Mouse (Mus musculus) olfactory bulb, adult 2 months (tissue): Measurements from ENCODE around the gene Neu3. TPM values are rescaled to one million over a fixed set of nuclear protein-coding genes. Genes with fewer than 3 reads are reported as not detected.
"Not testable (repeated sequence)": the region's sequence is repeated elsewhere in the genome, so short reads cannot be mapped to it uniquely, and the experiment has no call there.

Experiments
- H3K27ac ChIP-seq: fragments of 200-500 bp; 2 replicates; pipeline ENCODE4 v1.5.1; 2012; ENCODE audit warnings: low read depth, low read length; ENCODE audit not compliant: insufficient read depth
- H3K4me1 ChIP-seq: fragments of 200-500 bp; 2 replicates; pipeline ENCODE4 v1.6.1; 2012; ENCODE audit warnings: low read length; ENCODE audit not compliant: control insufficient read depth, insufficient read depth
- H3K4me3 ChIP-seq: fragments of 200-500 bp; 2 replicates; pipeline ENCODE4 v1.5.1; 2012; ENCODE audit warnings: mild to moderate bottlenecking, low read depth, low read length, moderate library complexity; ENCODE audit not compliant: insufficient read depth
- CTCF ChIP-seq: fragments of 200-500 bp; IDR thresholded peaks from 2 replicates; pipeline ENCODE4 v1.5.1; 2012; ENCODE audit warnings: low read depth, mild to moderate bottlenecking, low read length, moderate library complexity; ENCODE audit not compliant: insufficient read depth
- POLR2A ChIP-seq: fragments of 200-500 bp; IDR thresholded peaks from 2 replicates; pipeline ENCODE4 v1.6.1; 2012; ENCODE audit warnings: mild to moderate bottlenecking, low read depth, low read length, moderate library complexity; ENCODE audit not compliant: insufficient read depth
- WGBS: fragments of 180-500 bp; shearing (Covaris S2); methylation state at CpG from one replicate; pipeline ENCODE4 v1.1.7; 2018; 5-methylcytosine and 5-hydroxymethylcytosine counted together
- polyA plus RNA-seq: library from polyadenylated mRNA; stranded (reverse); fragments of >200 nt; gene quantifications from 2 replicates; pipeline ENCODE4 v1.2.4, GENCODE M21; 2012; ENCODE audit warnings: low replicate concordance; ENCODE audit not compliant: missing spikeins, insufficient read depth, insufficient read length

Neu3 gene
- polyA plus RNA-seq, 1 experiment, result not detected

DNA sequence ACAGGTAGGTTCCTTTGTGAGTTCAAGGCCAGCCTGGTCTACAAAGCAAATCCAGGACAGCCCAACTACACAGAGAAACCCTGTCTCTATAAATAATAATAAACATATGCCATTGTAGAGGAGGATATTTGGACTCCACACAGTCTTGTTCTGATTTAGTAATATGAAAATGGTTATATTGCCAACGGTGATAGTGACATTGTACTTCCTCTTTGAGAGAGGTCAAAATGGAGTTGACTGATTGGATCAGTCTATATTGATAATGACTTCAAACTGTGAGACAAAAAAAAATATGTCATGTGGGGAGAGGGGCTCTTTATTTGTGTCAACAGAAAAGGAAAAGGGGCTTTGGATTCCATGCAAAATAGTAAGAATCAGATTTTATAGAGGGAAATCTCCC, 22.9 kb downstream of the Neu3 start:
- WGBS, result 88% methylated on average over 1 of the region's 1 CpGs
- Histone ChIP-seq H3K4me1 (no peaks in the 10 kb centered on the region), H3K4me3 (no peak overlapping the region), H3K27ac (no peak overlapping the region)
- no peak for TF ChIP-seq POLR2A
- TF ChIP-seq CTCF, result no peak

DNA sequence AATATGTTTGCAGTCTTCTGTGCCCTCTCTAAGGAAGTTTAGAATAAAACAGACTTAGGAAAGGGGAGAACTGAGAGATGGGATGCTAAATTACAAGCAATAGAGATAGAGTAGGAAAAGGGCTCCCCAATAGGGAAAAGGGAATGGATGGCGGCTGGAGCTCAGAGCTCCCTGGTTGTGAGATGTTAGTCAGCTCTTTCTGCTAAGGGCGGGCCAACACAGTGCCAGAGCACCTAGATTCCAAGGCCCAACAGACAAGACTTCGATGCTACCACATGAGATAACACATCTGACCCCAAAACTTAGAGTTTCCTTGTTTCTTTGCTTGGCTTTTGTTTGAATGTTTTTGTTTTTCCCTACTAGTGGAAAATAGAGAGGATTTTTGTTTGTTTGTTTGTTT, 24.2 kb downstream of the Neu3 start:
- H3K4me1 ChIP-seq, H3K4me3 ChIP-seq, H3K27ac ChIP-seq: not testable (repeated sequence)
- 94% methylated on average over 3 of the region's 3 CpGs for WGBS

DNA sequence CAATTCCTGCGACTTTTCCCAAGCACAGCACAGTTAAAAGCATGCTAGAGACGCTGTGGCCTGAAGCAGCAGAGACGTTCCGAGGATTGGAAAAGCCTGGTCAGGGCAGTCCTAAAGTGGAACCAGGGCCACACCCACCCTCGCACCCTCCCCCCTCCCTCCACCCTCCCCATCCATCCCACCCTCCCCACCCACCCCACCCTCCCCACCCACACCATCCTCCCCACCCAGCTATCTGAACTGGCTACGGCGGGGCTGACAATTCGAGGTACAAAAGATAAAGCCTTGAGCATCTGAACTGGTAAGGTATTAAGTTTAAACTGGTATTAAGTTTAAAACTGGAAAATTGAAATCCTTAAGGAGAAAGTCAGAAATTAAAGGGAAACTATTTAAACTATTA, 24.7 kb downstream of the Neu3 start:
- Histone ChIP-seq H3K4me3 (no peak overlapping the region), H3K27ac (no peak overlapping the region), H3K4me1 (no peaks in the 10 kb centered on the region)
- TF ChIP-seq CTCF (no peak), POLR2A (no peak)
- WGBS, result 75% methylated on average over 8 of the region's 8 CpGs

DNA sequence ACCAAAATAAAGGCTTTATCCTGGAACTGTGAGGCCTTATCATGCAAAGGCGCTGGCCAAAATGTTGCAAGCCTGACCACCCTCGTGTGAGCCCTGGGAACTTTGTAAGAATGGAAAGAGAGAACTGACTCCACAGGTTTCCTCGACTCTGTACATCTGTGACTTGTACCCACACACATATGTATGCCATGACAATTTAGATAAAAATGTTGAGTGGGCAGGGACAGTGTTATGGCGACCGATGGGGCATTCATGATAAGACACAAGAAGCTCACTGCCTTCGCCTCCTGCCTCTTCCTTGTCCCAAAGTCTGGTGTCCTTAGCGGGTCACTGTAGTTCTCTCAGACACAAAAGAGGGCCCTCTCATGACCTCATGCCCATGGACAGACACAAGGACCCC, 29.1 kb downstream of the Neu3 start:
- 82% methylated on average over 7 of the region's 7 CpGs for WGBS
- TF ChIP-seq CTCF (no peak), POLR2A (no peak)
- no peak overlapping the region for H3K27ac ChIP-seq
- H3K4me3 ChIP-seq, result no peak overlapping the region
- peaks cover 20% of the 10 kb centered on the region for H3K4me1 ChIP-seq

DNA sequence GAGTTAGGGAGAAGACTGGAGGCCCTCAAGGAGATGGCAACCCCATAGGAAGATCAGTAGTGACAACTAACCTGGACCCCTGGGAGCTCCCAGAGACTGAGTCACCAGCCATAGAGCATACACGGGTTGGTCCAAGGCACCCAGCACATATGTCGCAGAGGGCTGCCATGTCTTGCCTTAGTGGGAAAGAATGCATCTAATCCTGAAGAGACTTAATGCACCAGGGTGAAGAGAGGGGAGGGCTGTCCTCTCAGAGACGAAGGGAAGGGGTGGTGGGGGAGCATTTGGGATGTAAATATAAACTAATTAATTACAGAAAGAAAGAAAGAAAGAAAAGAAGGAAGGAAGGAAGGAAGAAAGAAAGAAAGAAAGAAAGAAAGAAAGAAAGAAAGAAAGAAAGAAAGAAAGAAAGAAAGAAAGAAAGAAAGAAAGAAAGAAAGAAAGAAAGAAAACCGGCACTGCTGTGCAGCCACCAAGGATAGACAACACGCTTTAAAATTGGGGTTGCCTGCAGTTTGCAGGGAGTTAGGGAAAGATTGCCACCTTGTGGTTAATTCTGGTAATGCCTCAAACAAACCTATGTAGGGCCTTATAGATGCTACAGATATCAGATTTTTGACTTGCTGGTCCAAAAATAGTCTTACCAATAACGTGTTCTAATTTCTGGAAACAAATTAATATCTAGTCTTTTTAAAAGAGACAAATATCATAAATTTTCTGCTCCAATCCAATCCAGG, 30.1 kb downstream of the Neu3 start:
- TF ChIP-seq POLR2A (no peak), CTCF (no peak)
- no peak overlapping the region for H3K4me3 ChIP-seq
- WGBS, result 30% methylated on average over 6 of the region's 6 CpGs
- H3K4me1 ChIP-seq, result peaks cover 20% of the 10 kb centered on the region
- H3K27ac ChIP-seq, result no peak overlapping the region

DNA sequence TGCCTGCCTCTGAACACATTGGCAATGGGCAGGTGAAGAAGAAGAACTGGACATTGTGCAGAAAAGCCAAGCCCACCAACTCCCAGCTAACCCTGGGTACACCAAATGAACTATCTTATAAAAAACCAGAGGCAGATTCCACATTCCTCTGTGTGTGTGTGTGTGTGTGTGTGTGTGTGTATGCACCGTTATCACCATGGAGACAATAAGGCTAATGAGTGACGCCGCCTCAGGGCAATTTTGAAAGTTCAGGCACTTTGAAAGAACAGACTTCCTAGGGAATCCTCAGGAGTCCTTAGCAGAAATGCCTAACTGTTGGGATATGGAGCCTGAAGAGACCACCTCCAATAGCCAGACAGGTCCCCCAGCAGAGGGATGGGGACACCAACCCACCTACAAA, 31.0 kb downstream of the Neu3 start:
- TF ChIP-seq CTCF (no peak), POLR2A (no peak)
- Histone ChIP-seq H3K4me3 (no peak overlapping the region), H3K4me1 (peaks cover 20% of the 10 kb centered on the region), H3K27ac (no peak overlapping the region)
- 68% methylated on average over 3 of the region's 3 CpGs for WGBS

DNA sequence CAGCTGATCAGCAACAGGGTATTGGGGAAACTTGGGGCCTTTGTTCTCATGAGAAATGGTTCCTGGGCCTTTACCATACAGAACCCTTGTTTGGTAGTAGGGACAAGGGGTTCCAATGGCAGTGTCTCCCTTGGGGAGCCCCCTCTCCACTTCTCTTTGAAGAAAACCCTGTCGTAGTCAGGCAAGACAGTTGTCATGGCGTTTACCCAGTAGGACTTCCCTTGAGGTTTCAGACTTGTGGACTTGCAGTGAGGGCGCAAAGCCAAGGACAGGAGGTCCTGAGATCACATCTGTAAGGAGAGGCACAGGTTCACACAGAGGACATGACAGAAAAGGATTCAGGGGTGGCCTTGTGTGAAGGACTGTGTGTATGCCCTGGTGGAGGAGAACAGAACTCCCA, 31.7 kb downstream of the Neu3 start:
- peaks cover 20% of the 10 kb centered on the region for H3K4me1 ChIP-seq
- TF ChIP-seq POLR2A (no peak), CTCF (no peak)
- no peak overlapping the region for H3K4me3 ChIP-seq
- peak overlapping the region; percentile 62 for H3K27ac ChIP-seq
- WGBS, result 67% methylated on average over 3 of the region's 3 CpGs

DNA sequence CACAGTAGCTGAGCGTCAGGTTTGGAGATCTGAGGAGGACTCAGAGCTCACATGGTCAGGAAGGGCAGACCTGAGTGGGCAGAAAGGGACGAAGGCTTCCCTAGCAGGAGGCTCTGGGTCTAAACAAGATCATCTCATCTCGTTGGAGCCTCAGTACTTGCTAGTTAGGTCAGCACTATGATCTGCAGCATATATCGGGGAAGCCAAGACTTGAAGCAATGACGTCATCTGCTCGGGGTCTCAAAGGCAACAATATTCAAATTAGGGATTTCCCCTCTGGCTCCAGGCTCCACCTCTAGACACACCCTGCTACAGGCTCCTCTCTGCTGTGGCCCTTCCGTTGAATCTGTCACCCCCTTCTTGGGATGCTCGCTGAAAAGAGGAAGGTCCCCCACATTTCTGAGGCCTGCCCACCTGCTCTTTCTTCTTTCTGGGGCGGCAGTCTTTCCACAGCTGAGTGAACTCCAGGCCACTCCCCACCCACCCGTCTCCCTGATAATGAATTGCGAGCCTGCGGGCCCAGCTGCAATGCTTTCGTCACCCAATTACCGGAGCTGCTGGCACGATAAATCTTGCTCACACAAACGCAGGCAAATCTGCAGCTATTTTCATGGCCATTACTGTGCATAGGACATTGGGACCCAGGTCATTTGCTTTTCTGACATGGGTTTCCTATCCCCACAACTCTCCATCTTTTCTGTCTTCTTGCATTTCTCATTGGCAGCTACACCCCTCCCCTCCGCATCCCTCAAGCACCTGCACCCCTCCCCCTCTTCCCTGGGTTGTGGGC, 32.8 kb downstream of the Neu3 start:
- no peak for TF ChIP-seq CTCF
- TF ChIP-seq POLR2A, result no peak
- 12% methylated on average over 17 of the region's 17 CpGs for WGBS
- H3K27ac ChIP-seq, result no peak overlapping the region; the same call in 1 of the 2 replicates
- no peak overlapping the region for H3K4me3 ChIP-seq
- peaks cover 20% of the 10 kb centered on the region for H3K4me1 ChIP-seq

DNA sequence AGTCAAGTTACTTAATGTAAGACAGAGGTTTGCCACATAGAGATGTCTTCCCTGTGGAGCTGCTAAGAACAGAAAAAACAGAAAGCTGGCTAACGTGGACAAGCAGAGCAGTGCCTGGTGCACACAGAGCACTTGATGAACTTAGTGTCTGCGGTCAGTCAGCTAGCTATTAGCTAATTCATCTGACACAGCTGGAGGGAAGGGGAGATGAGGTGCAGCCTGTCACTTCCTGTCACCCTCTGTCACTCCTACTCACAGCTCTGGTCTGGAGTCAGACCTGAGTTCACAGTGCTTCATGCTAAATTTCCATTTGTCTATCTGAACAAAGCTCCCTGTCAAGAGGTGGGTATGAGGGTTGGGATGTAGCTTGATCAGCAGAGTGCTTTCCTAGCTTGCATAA, 34.1 kb downstream of the Neu3 start:
- no peak overlapping the region for H3K4me3 ChIP-seq
- no peak overlapping the region for H3K27ac ChIP-seq
- TF ChIP-seq POLR2A (no peak), CTCF (no peak)
- WGBS, result 82% methylated on average over 2 of the region's 2 CpGs
- H3K4me1 ChIP-seq, result peaks cover 23% of the 10 kb centered on the region
